Mouse (Mus musculus): ENCODE measurements at regions not wholly inside any gene's neighbourhood (a gene's known extent, or its start where the extent isn't known, plus 50 kb on each side); places are given as distances from the start of the nearest gene placed in this dataset.

DNA sequence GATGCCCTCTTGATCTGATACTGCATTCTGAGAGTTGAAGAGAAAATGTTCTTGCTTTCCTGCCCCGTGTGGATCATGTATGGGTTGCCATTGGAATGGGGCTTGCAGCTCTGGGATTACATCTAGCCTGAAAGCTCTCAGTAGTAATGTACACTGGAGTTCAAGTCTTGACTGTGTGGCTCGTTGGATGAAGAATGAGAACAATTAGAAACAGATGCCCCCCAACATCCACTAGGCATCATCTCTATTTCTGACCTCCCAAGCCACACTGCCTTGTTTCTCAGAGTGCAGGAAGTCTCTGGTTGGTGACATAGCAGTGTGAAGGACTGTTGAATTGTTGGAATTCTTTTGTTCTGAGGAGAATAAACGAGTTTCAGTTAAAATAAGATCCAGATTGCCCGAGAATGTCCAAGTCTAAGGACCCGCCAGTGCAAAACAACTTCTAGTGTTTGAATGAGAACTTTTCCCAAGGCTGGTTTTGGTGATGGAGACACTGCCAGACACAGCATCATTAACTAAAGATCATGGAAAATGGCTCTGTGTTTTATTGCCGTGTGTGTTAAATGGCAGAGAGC is 272.4 kb downstream of the 1500009L16Rik start:
- H3K4me2 ChIP-seq (replicated peaks; ENCODE audit: low read depth, low read length) = no peak overlapping the region
- no peaks in the 10 kb centered on the region for H3K27me3 ChIP-seq (ENCODE audit: control insufficient read depth, insufficient read depth, low read length)
- no peak overlapping the region for H3K27ac ChIP-seq (ENCODE audit: low read depth, low read length)
- no peaks in the 10 kb centered on the region for H3K36me3 ChIP-seq (ENCODE audit: control insufficient read depth, insufficient read depth, low read length)
- no peaks in the 10 kb centered on the region for H3K4me1 ChIP-seq (replicated peaks; ENCODE audit: control insufficient read depth, insufficient read depth, low read length)
- WGBS = 67% methylated on average over 6 of the region's 6 CpGs
- H3K9ac ChIP-seq (ENCODE audit: low read depth, low read length) = no peak overlapping the region
- ATAC-seq (ENCODE audit: low FRiP score) (no peak), DNase-seq (ENCODE audit: low spot score) (no peak)
- H3K4me3 ChIP-seq (ENCODE audit: low read depth, low read length) = no peak overlapping the region
- no peaks in the 10 kb centered on the region for H3K9me3 ChIP-seq (ENCODE audit: control insufficient read depth, low read length)

DNA sequence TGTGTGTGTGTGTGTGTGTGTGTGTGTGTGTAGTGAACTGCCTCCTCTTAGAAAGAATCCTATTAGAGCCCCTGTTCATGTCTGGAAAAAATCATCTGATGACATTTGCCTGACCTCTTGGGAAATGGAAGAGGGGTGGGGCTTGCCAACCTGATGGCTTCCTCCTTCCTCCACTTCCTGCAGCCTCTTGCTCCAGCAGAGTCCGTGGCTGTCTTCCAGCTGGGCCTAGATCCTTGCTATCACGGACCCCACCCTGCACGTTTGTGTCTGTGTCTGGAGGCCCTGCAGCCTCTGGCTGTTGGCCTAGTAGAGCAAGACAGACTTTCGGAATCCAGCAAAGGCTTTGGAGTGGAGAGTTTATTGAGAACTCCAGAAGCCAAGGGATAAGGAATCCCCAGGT is 273.2 kb downstream of the 1500009L16Rik start:
- ATAC-seq (ENCODE audit: low FRiP score) (no peak), DNase-seq (ENCODE audit: low spot score) (no peak)
- Histone ChIP-seq H3K4me2 (replicated peaks; ENCODE audit: low read depth, low read length) (no peak overlapping the region), H3K27ac (ENCODE audit: low read depth, low read length) (no peak overlapping the region), H3K9me3 (ENCODE audit: control insufficient read depth, low read length) (no peaks in the 10 kb centered on the region), H3K9ac (ENCODE audit: low read depth, low read length) (no peak overlapping the region), H3K27me3 (ENCODE audit: control insufficient read depth, insufficient read depth, low read length) (no peaks in the 10 kb centered on the region), H3K4me3 (ENCODE audit: low read depth, low read length) (no peak overlapping the region), H3K4me1 (replicated peaks; ENCODE audit: control insufficient read depth, insufficient read depth, low read length) (no peaks in the 10 kb centered on the region), H3K36me3 (ENCODE audit: control insufficient read depth, insufficient read depth, low read length) (no peaks in the 10 kb centered on the region)
- WGBS = 68% methylated on average over 4 of the region's 4 CpGs

DNA sequence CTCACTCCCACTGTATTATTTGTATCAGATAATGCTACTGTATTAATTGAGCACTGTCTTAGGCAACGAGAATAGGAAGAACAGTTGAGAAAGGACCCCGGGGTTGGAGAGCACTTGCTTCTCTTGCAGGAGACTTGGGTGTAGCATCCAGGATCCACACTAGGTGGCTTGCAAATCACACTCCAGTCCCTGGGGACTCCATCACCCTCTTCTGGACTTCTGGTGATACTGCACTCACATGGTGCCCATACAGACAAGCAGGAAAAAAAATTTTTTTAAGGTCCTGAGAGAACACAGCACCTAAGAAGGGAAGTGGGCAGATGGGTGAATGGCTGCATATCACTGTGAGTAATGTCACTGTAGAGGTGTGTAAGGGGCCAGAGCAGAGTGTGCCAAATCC is 273.8 kb downstream of the 1500009L16Rik start:
- no peaks in the 10 kb centered on the region for H3K4me1 ChIP-seq (replicated peaks; ENCODE audit: control insufficient read depth, insufficient read depth, low read length)
- H3K4me3 ChIP-seq (ENCODE audit: low read depth, low read length) = no peak overlapping the region
- 94% methylated on average over 2 of the region's 2 CpGs for WGBS
- no peak overlapping the region for H3K27ac ChIP-seq (ENCODE audit: low read depth, low read length)
- H3K4me2 ChIP-seq (replicated peaks; ENCODE audit: low read depth, low read length) = no peak overlapping the region
- H3K9me3 ChIP-seq (ENCODE audit: control insufficient read depth, low read length) = no peaks in the 10 kb centered on the region
- H3K36me3 ChIP-seq (ENCODE audit: control insufficient read depth, insufficient read depth, low read length) = no peaks in the 10 kb centered on the region
- H3K9ac ChIP-seq (ENCODE audit: low read depth, low read length) = no peak overlapping the region
- H3K27me3 ChIP-seq (ENCODE audit: control insufficient read depth, insufficient read depth, low read length) = no peaks in the 10 kb centered on the region
- DNase-seq (ENCODE audit: low spot score) (no peak), ATAC-seq (ENCODE audit: low FRiP score) (no peak)

DNA sequence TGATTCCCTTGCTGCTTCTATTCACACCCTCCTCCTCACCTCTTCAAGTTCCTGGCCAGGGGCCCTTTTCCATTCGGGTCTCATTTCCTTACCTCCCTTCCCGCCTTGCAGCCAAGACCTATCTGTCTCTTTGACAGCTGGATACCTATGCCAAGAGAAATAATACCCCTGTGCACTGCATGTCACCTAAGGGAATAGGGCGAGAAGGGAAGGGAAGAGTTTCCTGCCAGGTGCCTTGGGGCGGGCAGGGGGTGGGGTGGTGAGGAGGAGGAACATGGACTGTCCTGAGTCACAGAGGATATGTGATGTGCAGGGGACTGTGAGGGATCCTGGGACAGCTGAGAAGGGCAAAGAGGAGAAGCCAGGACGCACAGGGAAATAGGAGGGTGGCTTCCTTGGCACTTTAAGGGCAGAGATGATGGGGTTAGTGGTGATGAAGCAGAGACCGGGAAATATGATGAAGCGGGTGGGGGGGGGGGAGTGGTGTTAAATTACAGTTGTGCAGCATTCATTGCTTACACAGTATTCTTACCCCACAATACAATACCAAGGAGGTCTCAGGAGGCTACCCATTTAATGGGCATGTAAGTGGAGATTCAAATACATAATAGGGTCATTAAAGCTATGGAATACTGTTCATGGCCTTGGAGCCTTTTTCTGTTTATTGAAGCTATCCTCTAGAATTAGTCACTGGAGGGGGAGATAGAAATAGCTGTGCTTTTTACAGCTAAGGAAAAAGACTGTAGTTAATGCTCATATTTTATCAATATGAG is 278.0 kb downstream of the 1500009L16Rik start:
- H3K4me3 ChIP-seq (ENCODE audit: low read depth, low read length) = no peak overlapping the region
- H3K4me2 ChIP-seq (replicated peaks; ENCODE audit: low read depth, low read length) = no peak overlapping the region
- no peaks in the 10 kb centered on the region for H3K9me3 ChIP-seq (ENCODE audit: control insufficient read depth, low read length)
- H3K27me3 ChIP-seq (ENCODE audit: control insufficient read depth, insufficient read depth, low read length) = no peaks in the 10 kb centered on the region
- no peaks in the 10 kb centered on the region for H3K4me1 ChIP-seq (replicated peaks; ENCODE audit: control insufficient read depth, insufficient read depth, low read length)
- no peak for DNase-seq (ENCODE audit: low spot score)
- H3K9ac ChIP-seq (ENCODE audit: low read depth, low read length) = no peak overlapping the region
- no peak overlapping the region for H3K27ac ChIP-seq (ENCODE audit: low read depth, low read length)
- H3K36me3 ChIP-seq (ENCODE audit: control insufficient read depth, insufficient read depth, low read length) = no peaks in the 10 kb centered on the region
- 73% methylated on average over 7 of the region's 7 CpGs for WGBS
- no peak for ATAC-seq (ENCODE audit: low FRiP score)

DNA sequence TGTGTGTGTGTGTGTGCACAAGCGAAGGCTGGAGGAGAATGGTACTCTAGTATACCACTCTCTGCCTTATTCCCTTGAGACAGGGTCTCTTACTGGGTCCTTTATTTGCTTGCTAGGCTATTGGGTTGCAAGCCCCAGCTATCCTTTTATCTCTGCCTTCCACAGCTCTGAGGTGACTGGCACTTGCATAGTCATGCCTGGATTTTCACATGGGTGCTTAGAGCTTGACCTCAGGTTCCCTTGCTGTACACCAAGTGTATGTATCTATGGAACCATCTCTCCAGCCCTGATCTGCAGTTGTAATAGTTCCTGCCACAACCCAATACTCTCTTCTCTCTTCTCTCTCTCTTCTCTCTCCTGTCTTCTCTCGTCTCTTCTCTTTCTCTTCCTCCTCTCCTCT is 280.1 kb downstream of the 1500009L16Rik start:
- no peaks in the 10 kb centered on the region for H3K4me1 ChIP-seq (replicated peaks; ENCODE audit: control insufficient read depth, insufficient read depth, low read length)
- no peak for ATAC-seq (ENCODE audit: low FRiP score)
- H3K9ac ChIP-seq (ENCODE audit: low read depth, low read length) = no peak overlapping the region
- H3K9me3 ChIP-seq (ENCODE audit: control insufficient read depth, low read length) = no peaks in the 10 kb centered on the region
- DNase-seq (ENCODE audit: low spot score) = no peak
- no peaks in the 10 kb centered on the region for H3K36me3 ChIP-seq (ENCODE audit: control insufficient read depth, insufficient read depth, low read length)
- no peak overlapping the region for H3K4me3 ChIP-seq (ENCODE audit: low read depth, low read length)
- H3K27me3 ChIP-seq (ENCODE audit: control insufficient read depth, insufficient read depth, low read length) = no peaks in the 10 kb centered on the region
- H3K4me2 ChIP-seq (replicated peaks; ENCODE audit: low read depth, low read length) = no peak overlapping the region
- 76% methylated on average over 2 of the region's 2 CpGs for WGBS
- no peak overlapping the region for H3K27ac ChIP-seq (ENCODE audit: low read depth, low read length)

DNA sequence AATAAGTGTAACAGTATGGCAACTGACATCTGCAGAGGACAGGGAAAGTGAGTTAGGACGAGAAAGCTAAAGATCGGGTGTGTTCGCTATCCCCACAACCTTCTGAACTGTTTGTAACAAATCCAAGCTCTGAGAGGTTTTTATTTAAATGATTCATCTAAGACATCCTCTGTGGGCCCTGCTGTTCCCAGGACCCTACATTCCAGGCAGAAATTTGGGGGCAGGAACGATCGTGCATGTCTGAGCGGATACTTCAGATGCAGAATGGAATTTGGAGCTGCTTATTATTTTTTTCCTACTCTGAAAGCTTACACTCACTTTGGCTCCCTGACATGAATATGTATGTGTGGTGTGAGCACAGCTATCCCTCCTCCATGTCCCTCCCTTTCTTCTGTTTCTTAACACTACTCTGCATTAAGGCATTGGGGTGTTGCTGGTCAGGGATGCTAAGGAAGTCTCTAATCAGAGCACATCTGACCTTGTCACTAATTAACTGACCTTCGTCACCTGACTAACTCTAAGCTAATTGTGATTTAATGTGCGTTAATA is 281.0 kb downstream of the 1500009L16Rik start:
- H3K9me3 ChIP-seq (ENCODE audit: control insufficient read depth, low read length) = no peaks in the 10 kb centered on the region
- H3K27ac ChIP-seq (ENCODE audit: low read depth, low read length) = no peak overlapping the region
- DNase-seq (ENCODE audit: low spot score) (no peak), ATAC-seq (ENCODE audit: low FRiP score) (no peak)
- H3K4me3 ChIP-seq (ENCODE audit: low read depth, low read length) = no peak overlapping the region
- H3K4me2 ChIP-seq (replicated peaks; ENCODE audit: low read depth, low read length) = no peak overlapping the region
- no peaks in the 10 kb centered on the region for H3K36me3 ChIP-seq (ENCODE audit: control insufficient read depth, insufficient read depth, low read length)
- H3K9ac ChIP-seq (ENCODE audit: low read depth, low read length) = no peak overlapping the region
- no peaks in the 10 kb centered on the region for H3K4me1 ChIP-seq (replicated peaks; ENCODE audit: control insufficient read depth, insufficient read depth, low read length)
- no peaks in the 10 kb centered on the region for H3K27me3 ChIP-seq (ENCODE audit: control insufficient read depth, insufficient read depth, low read length)
- WGBS = 82% methylated on average over 8 of the region's 8 CpGs

DNA sequence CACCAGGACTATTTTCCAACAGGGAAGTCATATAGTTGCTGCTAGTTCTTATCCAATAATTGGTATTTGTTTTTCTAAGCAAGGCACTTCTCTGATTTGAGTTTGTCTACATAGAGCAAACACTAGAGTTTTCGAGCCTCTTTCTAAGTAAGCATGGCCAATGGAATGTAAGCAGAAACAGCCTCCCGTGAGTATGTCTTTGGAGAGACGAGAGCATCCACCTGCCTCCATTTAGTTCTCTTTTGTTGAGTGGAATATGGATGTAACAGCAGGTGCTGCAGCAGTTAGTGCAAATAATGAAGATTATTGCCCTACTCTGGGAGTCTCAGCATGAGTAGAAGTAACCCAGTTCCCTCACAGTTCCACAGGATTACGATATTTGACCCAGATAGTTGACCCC is 286.3 kb downstream of the 1500009L16Rik start:
- H3K36me3 ChIP-seq (ENCODE audit: control insufficient read depth, insufficient read depth, low read length) = no peaks in the 10 kb centered on the region
- no peaks in the 10 kb centered on the region for H3K4me1 ChIP-seq (replicated peaks; ENCODE audit: control insufficient read depth, insufficient read depth, low read length)
- H3K4me2 ChIP-seq (replicated peaks; ENCODE audit: low read depth, low read length) = no peak overlapping the region
- no peaks in the 10 kb centered on the region for H3K9me3 ChIP-seq (ENCODE audit: control insufficient read depth, low read length)
- no peaks in the 10 kb centered on the region for H3K27me3 ChIP-seq (ENCODE audit: control insufficient read depth, insufficient read depth, low read length)
- H3K4me3 ChIP-seq (ENCODE audit: low read depth, low read length) = no peak overlapping the region
- WGBS = 79% methylated on average over 4 of the region's 4 CpGs
- no peak for DNase-seq (ENCODE audit: low spot score)
- H3K27ac ChIP-seq (ENCODE audit: low read depth, low read length) = no peak overlapping the region
- no peak for ATAC-seq (ENCODE audit: low FRiP score)
- no peak overlapping the region for H3K9ac ChIP-seq (ENCODE audit: low read depth, low read length)

DNA sequence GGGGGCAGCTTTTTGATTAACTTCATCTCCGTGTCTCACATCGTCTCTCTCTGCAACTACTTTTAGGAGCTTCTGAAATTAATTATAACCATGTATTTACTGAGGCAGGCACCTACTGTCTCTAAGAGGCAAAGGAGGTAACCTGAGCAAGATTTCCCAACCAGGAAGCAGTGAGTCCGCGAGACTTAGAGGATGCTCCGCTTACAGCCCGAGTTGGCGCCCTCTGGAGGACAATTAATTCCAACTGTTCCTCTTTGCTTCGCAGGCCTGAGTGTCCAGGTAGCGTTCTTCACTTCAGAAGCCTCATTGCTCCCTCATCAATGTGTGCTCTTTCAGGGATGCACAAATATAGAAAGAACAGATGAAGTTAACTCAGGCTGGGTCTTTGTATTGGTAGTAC is 296.7 kb downstream of the 1500009L16Rik start:
- Histone ChIP-seq H3K4me3 (ENCODE audit: low read depth, low read length) (no peak overlapping the region), H3K9ac (ENCODE audit: low read depth, low read length) (no peak overlapping the region), H3K4me2 (replicated peaks; ENCODE audit: low read depth, low read length) (no peak overlapping the region), H3K4me1 (replicated peaks; ENCODE audit: control insufficient read depth, insufficient read depth, low read length) (no peaks in the 10 kb centered on the region), H3K9me3 (ENCODE audit: control insufficient read depth, low read length) (no peaks in the 10 kb centered on the region), H3K36me3 (ENCODE audit: control insufficient read depth, insufficient read depth, low read length) (no peaks in the 10 kb centered on the region), H3K27ac (ENCODE audit: low read depth, low read length) (no peak overlapping the region), H3K27me3 (ENCODE audit: control insufficient read depth, insufficient read depth, low read length) (no peaks in the 10 kb centered on the region)
- ATAC-seq (ENCODE audit: low FRiP score) = no peak
- DNase-seq (ENCODE audit: low spot score) = peak; percentile 84
- WGBS = 14% methylated on average over 9 of the region's 9 CpGs

DNA sequence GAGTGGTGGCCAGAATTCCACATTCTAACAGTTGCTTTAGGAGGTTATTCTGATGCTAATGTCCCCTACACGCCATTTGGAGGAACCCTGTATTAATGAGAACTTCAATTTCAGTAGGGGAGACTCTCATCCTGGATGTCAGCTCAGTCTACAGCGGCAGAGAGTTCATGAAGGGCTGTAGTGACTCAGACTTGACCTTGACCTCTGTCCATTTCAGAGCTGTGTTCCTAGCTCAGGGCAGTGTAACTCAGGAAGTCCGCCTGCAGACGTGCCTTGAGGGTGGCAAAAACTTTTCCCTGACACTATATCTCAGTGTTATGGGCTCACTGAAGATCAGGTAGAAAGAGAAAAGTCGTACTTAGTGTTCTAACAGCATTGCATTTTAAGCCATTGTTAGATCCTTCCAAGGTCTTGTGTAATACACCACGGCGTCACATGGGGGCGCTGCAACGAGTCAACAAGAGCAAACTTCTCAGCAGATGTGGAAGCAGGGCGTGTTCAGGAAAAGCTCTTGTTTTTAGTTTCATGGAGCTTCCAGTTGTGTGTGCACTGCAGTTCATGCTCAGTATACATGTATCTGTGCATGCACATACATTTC is 297.5 kb downstream of the 1500009L16Rik start:
- Histone ChIP-seq H3K36me3 (ENCODE audit: control insufficient read depth, insufficient read depth, low read length) (no peaks in the 10 kb centered on the region), H3K9me3 (ENCODE audit: control insufficient read depth, low read length) (no peaks in the 10 kb centered on the region), H3K27ac (ENCODE audit: low read depth, low read length) (no peak overlapping the region), H3K4me1 (replicated peaks; ENCODE audit: control insufficient read depth, insufficient read depth, low read length) (no peaks in the 10 kb centered on the region), H3K4me2 (replicated peaks; ENCODE audit: low read depth, low read length) (no peak overlapping the region), H3K4me3 (ENCODE audit: low read depth, low read length) (no peak overlapping the region), H3K27me3 (ENCODE audit: control insufficient read depth, insufficient read depth, low read length) (no peaks in the 10 kb centered on the region), H3K9ac (ENCODE audit: low read depth, low read length) (no peak overlapping the region)
- ATAC-seq (ENCODE audit: low FRiP score) (no peak), DNase-seq (ENCODE audit: low spot score) (peak; percentile 71)
- WGBS = 45% methylated on average over 10 of the region's 10 CpGs

Measured in hindbrain, embryonic 11.5 days (tissue).